Mouse (Mus musculus) cerebellum, adult 2 months (tissue): Measurements from ENCODE around the gene Banp. TPM values are rescaled to one million over a fixed set of nuclear protein-coding genes. Genes with fewer than 3 reads are reported as not detected.

Experiments
- DNase-seq, 2 experiments: peaks; one replicate each; pipeline ENCODE4 v3.0.0; 2021
- H3K27ac ChIP-seq: fragments of 200-500 bp; 2 replicates; pipeline ENCODE4 v1.5.1; 2012; ENCODE audit warnings: low read length, control low read depth, inconsistent platforms; ENCODE audit not compliant: insufficient read depth
- H3K27me3 ChIP-seq: fragments of 200-500 bp; 2 replicates; pipeline ENCODE4 v1.6.1; 2012; ENCODE audit warnings: inconsistent platforms, mild to moderate bottlenecking, low read length, moderate library complexity; ENCODE audit not compliant: control insufficient read depth, insufficient read depth
- H3K4me1 ChIP-seq: fragments of 200-500 bp; 2 replicates; pipeline ENCODE4 v1.6.1; 2011; ENCODE audit warnings: low read length; ENCODE audit not compliant: control insufficient read depth, insufficient read depth
- H3K4me3 ChIP-seq: fragments of 200-500 bp; replicated peaks from 2 replicates; pipeline ENCODE3; 2011; ENCODE audit warnings: mild to moderate bottlenecking, low read depth, low read length, control low read depth; ENCODE audit not compliant: insufficient read depth
- CTCF ChIP-seq: fragments of 200-500 bp; IDR thresholded peaks from 2 replicates; pipeline ENCODE4 v1.5.1; 2011; ENCODE audit warnings: low read depth, mild to moderate bottlenecking, control low read depth, low read length, moderate library complexity, borderline replicate concordance; ENCODE audit not compliant: insufficient read depth
- POLR2A ChIP-seq: fragments of 200-500 bp; IDR thresholded peaks from 2 replicates; pipeline ENCODE4 v1.6.1; 2011; ENCODE audit warnings: low read length, control low read depth, borderline replicate concordance; ENCODE audit not compliant: insufficient read depth
- WGBS: fragments of 180-500 bp; shearing (Covaris S2); methylation state at CpG from one replicate; pipeline ENCODE4 v1.1.7; 2018; 5-methylcytosine and 5-hydroxymethylcytosine counted together
- polyA plus RNA-seq: library from polyadenylated mRNA; depleted of rRNA; stranded (reverse); fragments of >200 nt; gene quantifications from 2 replicates; pipeline ENCODE4 v1.2.3, GENCODE M21; 2012; rRNA removed

Gene Banp
- polyA plus RNA-seq, result 64.3 and 67.1 TPM in 2 replicates

GRCm38 (mm10) chr8:121949222-121949800, at the start of gene Banp:
TSS of gene Banp (plus strand) at chr8:121949750.
- WGBS, result 45% methylated on average over 6 of the region's 6 CpGs
- no peak for DNase-seq
- peak within 1 kb of the TSS; percentile 92 for H3K27ac ChIP-seq
- peaks cover 12% of the 10 kb centered on the region for H3K4me1 ChIP-seq
- peak within 1 kb of the TSS; percentile 74 for H3K4me3 ChIP-seq
- H3K27me3 ChIP-seq, result no peaks in the 10 kb centered on the region
- TF ChIP-seq CTCF (no peak), POLR2A (no peak)

GRCm38 (mm10) chr8:121901498-121902236, 47.9 kb upstream of the Banp start:
- Histone ChIP-seq H3K27me3 (no peaks in the 10 kb centered on the region), H3K4me1 (peaks cover 71% of the 10 kb centered on the region), H3K27ac (no peak overlapping the region), H3K4me3 (no peak overlapping the region)
- TF ChIP-seq POLR2A (no peak), CTCF (no peak)
- 27% methylated on average over 8 of the region's 8 CpGs for WGBS
- no peak for DNase-seq

- 25% methylated on average over 6 of the region's 6 CpGs for WGBS
- Histone ChIP-seq H3K27ac (peak overlapping the region; percentile 20; the same call in 1 of the 2 replicates), H3K4me1 (peaks cover 49% of the 10 kb centered on the region), H3K4me3 (peak overlapping the region; percentile 20), H3K27me3 (no peaks in the 10 kb centered on the region)
- TF ChIP-seq POLR2A (no peak), CTCF (peak; percentile 65; the same call in 1 of the 2 replicates)
- DNase-seq, result peak; percentile 79 to 81
Measured at GRCm38 (mm10) chr8:121903977-121904376, 45.6 kb upstream of the Banp start.

- 66% methylated on average over 9 of the region's 9 CpGs for WGBS
- H3K27ac ChIP-seq, result no peak overlapping the region
- H3K27me3 ChIP-seq, result no peaks in the 10 kb centered on the region
- DNase-seq, result no peak
- H3K4me1 ChIP-seq, result peaks cover 41% of the 10 kb centered on the region
- TF ChIP-seq CTCF, result no peak
- no peak for TF ChIP-seq POLR2A
- peak overlapping the region; percentile 65 for H3K4me3 ChIP-seq
Measured at GRCm38 (mm10) chr8:121904999-121905398, 44.6 kb upstream of the Banp start.

- Histone ChIP-seq H3K27ac (no peak overlapping the region), H3K4me1 (peaks cover 41% of the 10 kb centered on the region), H3K27me3 (no peaks in the 10 kb centered on the region), H3K4me3 (peak overlapping the region; percentile 65)
- TF ChIP-seq CTCF (no peak), POLR2A (no peak)
- DNase-seq, result peak in 1 of 2 experiments; percentile 51
- 9% methylated on average over 1 of the region's 1 CpGs for WGBS
Measured at GRCm38 (mm10) chr8:121905420-121905819, 44.1 kb upstream of the Banp start.

GRCm38 (mm10) chr8:121905864-121906263, 43.7 kb upstream of the Banp start:
- Histone ChIP-seq H3K4me1 (peaks cover 41% of the 10 kb centered on the region), H3K27ac (no peak overlapping the region), H3K4me3 (peak overlapping the region; percentile 65), H3K27me3 (no peaks in the 10 kb centered on the region)
- 9% methylated on average over 5 of the region's 5 CpGs for WGBS
- no peak for DNase-seq
- TF ChIP-seq POLR2A (no peak), CTCF (no peak)

GRCm38 (mm10) chr8:121906542-121907512, 42.7 kb upstream of the Banp start:
- WGBS, result under 1% methylated on average over 72 of the region's 72 CpGs
- H3K4me1 ChIP-seq, result peaks cover 32% of the 10 kb centered on the region

More at GRCm38 (mm10) chr8:121906542-121907512, 42.7 kb upstream of the Banp start:
- peak; percentile 46 to 53 for DNase-seq
- Histone ChIP-seq H3K27ac (0 out of 2 replicates have a peak overlapping the region, but pooled peaks have one; percentile 32), H3K27me3 (no peaks in the 10 kb centered on the region), H3K4me3 (peak overlapping the region; percentile 65)
- no peak for TF ChIP-seq CTCF
- TF ChIP-seq POLR2A, result 0 out of 2 replicates have a peak, but pooled peaks have one; percentile 4
